Mouse (Mus musculus) layer of hippocampus, adult 11-12 months (tissue): ENCODE results near the gene Ybx3.

ENCODE experiments used
- DNase-seq: peaks from one replicate; pipeline ENCODE4 v3.0.0; 2022; ENCODE audit warnings: low spot score

The Ybx3 gene

DNA sequence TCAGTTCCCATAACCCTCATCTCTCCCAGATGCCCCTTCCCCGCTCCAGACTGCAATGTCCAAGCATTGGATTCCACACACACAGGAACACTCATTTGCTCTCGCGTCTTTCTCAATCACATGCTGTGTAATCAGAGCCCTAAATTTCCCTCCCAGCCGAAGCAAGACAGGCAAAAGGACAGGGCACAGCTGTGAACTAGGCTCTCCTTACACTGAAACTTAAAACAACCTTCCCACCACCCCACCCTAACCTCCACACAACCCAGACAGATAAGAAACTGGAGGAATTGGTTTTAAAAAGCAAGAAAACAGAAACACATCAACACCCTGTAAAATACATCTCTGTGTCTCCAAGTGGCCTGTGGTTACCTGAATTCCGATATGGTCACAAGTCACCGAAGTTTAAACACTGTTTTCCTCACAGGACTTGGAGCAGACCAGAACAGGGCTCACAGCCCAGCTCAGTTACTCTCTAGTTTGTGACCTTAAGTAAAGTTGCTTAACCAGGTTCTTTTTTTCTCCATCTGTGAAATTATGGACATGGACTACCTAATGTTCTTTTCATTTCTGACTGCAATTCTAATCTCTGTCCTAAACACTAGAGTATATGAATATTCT, 4.5 kb downstream of the Ybx3 start:
- no peak for DNase-seq

DNA sequence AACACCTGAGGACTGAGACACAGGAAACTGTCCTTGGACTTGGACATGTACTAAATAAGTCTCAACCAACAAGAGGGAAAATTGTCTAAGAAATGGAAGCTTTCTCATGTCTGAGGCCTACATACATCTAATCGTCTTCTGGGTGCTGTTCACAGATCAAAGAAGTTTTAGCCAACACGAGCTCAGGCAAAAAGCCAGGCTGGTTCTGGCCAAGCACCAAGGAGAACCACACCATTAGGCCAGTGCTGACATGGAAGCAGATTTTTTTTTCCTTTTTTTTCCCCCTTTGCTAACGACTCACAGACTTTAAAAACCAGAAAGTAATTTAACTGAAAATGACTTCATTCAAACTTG, 5.3 kb downstream of the Ybx3 start:
- no peak for DNase-seq

DNA sequence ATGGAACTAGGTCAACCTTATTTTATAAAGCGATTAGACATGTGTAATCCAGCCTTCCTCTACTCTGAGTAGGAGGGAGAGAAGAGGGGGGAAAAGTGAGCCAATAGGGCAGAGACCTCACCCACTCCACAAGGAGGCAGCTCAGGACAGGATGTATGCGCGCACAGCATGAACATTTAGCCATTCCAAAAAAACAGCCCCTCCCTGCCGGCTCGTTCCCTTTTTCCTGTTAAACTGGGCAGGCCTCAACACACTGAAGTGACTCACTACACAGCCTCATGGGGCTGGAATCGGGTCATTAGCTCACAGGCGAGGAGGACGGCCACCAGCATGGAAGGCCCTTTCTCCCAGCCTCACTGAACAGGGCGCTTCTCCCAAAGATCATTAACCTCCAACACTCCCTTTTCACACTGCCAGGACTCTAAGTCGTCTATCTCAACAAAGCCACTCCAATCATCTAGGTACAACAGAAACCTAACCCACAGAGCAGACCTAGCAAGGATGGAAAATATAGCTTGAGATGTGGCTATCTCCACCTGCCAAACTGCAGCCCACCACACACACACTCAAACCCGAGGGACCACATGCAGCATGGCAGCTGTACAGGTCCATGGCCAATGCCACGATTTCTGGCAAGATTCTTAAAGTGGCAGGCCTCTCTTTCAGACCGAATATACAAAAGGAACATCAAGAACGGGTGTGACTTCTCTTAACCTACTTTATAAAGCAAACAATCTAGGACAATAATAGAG, 5.9 kb downstream of the Ybx3 start:
- no peak for DNase-seq

DNA sequence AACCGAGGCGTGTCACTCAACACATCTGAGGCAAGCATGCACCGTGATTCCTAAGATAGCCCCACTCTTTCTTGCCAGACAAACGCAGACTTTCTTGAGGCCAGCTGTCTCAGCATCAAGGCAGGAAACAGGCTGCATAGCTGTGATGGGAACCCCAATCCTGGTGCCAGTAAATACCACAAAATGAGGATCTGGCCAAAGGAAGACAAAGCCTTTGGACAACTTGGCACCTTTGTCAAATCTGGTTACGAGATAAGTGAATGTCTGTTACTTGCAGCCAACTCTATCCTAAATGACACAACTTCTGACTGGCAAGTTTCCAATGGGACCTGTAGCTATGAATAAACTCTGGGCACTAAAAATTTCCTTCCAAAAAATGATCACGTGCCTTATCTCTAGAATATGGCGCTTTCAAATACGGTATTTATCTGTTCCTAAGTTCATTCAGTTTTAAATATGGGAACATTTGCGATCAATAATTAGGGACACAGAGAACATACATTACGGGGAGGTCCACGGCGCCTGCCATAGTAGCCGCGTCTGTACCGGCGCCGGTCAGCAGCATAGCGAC, 9.3 kb downstream of the Ybx3 start:
- DNase-seq, result no peak

- DNase-seq, result no peak
Observed at GRCm38 (mm10) chr6:131377378-131377777, 10.9 kb downstream of the Ybx3 start.

GRCm38 (mm10) chr6:131374594-131375340, 13.5 kb downstream of the Ybx3 start:
- no peak for DNase-seq

DNA sequence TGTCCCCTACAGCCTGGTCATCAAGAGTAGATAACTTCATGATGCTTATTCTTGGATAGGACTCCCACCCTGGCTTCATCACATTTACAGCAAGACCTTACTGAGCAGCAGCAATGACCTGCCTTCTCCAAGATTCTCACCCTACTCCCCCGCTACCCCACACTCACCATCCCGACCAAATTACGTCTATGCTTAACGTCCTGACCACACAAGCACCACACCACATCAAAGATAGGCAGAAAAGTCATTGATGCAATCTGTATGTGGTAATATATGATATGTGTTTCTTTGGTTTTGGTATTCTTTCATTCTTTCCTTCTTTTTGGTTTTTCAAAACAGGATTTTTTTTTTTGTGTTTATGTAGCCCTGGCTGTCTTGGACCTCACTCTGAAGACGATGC, 15.1 kb downstream of the Ybx3 start:
- no peak for DNase-seq

- DNase-seq, result no peak
Observed at GRCm38 (mm10) chr6:131370767-131371166, 17.5 kb downstream of the Ybx3 start.

DNA sequence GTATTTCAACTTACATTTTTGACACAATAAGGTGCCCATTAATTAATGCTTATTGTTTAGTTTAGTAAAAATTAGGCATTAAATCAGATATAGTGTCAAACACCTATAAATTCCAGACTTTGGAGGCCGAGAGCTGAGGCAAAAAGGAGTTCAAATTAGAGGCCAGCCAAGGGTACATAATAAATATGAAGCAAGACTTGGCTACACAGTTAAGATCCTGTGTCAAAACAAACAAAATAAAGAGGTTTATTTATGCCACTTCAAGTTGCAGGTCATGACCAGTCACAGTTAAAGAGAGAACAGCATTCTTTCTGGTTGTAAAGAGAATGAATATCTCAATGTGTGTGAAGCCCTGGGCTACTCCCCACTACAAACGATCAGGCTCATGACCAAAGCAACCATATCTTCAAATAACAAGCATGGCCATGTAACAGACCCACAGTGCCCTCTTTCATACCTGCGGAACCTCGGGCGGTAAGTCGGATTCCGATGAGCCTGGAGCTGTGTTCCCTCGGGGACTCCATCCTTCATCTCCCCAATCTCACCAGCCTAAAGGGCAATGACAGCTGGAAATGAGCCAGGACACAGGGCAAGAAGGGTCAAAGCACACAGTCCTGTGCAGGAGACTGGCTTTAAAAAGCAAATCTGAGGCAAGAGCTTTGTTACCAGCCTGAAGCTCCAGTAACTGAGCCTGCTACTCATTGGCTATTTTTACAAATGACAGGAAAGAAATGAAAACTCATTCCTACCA, 18.2 kb downstream of the Ybx3 start:
- DNase-seq, result no peak

DNA sequence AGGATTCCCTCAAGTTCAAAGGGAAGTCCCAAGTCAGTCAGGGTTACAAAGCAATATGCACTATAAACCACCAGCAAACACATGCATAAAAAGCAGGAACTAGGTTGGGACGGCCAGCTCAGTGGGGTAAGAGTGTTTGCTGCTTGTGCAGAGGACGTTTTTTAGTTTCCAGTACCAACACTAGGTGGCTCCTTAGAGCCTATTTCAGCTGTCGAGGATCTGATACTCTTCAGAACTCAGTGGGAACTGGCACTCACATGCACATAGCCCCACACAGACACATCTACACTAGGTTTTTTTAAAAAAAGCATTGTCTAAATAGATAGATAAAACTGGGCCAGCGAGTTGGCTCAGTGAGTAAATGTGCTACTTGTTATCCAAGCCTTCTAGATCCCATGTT, 21.2 kb downstream of the Ybx3 start:
- peak; percentile 50 for DNase-seq

DNA sequence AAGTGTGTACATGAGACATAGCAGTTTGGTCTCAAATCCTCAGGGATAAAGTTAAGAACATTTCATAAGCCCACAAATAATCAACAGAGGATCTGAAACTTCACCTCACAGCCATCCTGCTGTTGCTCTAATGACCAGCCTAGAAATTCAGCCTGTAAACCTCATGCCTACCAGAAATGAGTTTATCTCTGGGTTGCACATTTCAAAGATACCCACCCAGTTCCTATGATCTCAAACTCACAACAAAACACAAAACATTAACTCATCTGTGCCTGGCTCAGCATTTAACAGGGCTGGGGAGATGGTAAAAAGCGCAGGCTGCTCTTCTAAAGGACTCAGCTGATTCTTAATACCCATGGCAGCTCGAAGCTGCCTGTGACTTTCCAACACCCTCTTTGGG, 23.9 kb downstream of the Ybx3 start:
- DNase-seq, result no peak

- DNase-seq, result no peak
Observed at GRCm38 (mm10) chr6:131362987-131363765, 25.1 kb downstream of the Ybx3 start.

DNA sequence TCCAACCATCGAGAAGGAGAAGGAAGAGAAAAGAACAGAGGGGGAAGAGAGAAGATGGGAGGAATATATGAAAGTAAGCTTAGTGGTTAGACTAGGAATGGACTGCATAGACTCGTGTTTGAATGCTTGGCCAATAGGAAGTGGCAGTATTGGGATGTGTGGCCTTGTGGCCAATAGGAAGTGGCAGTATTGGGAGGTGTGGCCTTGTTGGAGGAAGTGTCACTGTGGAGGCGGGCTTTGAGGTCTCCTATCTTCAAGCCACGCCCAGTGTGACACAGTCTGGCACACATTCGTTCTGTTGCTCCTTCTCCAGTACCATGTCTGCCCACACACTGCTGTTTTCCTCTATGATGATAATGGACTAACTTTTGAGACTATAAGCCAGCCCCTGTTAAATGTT, 27.6 kb downstream of the Ybx3 start:
- no peak for DNase-seq

DNA sequence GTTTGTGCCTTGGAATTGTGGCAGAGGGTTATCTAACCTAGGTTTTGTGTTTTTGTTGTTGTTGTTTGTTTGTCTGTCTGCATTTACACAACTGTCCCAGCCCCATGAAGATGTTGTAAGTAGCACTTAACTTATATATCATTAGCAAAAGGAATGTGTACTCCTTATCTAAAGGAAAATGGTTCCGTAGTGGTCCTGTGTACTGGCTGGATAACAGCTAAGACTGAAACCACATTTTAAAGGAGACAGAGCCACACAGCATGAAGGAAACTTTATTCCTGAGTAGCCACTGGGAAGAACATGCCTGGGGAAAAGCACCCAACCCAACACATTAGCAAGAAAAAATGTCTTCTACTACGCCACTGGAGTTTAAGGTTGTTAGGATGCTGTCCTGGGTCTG, 28.7 kb downstream of the Ybx3 start:
- DNase-seq, result no peak

DNA sequence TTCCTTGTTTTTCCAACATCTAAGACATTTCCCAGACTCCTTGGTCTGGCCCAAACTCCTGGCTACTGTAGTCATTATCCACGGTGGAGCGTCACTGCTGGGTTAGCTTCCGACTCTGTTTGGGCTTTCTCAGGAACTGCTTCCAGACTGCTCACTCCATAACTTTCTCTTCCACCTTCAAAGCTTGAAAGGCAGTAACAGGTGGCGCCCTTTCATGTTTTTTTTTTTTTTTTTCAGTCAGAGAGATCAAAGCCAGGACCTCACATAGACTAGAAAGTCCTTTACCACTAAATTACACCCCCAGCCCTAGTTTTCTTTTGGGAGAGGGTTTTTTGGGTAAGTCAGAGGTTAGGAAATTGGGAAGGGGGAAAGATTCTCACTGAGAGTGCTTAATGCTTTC, 33.4 kb downstream of the Ybx3 start:
- DNase-seq, result no peak

- peak; percentile 83 for DNase-seq
Observed at GRCm38 (mm10) chr6:131353352-131353919, 34.8 kb downstream of the Ybx3 start, which contains the start of gene Styk1. TSS of gene Styk1 (minus strand) at chr6:131353597.

- DNase-seq, result no peak
Observed at GRCm38 (mm10) chr6:131347026-131347425, 41.2 kb downstream of the Ybx3 start.

- no peak for DNase-seq
Observed at GRCm38 (mm10) chr6:131344346-131344745, 43.9 kb downstream of the Ybx3 start.

DNA sequence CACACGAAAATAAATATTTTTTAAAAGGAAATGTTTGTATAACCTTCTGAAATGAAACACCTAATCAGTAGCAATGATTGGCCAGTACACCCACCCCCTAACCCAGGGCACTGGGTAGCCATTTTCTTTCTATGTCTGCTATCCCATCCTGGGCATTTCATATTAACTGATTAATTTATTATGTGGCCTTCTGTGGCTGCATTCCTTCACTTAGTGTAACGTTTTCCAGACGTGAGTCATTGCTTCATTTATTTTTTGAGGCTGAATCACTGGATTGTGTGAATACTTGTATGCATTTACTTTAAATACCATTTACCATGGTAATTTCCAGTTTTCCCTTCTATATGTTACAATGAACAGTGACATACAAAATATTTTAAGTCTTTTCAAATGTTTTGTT, 48.2 kb downstream of the Ybx3 start:
- DNase-seq, result no peak

DNA sequence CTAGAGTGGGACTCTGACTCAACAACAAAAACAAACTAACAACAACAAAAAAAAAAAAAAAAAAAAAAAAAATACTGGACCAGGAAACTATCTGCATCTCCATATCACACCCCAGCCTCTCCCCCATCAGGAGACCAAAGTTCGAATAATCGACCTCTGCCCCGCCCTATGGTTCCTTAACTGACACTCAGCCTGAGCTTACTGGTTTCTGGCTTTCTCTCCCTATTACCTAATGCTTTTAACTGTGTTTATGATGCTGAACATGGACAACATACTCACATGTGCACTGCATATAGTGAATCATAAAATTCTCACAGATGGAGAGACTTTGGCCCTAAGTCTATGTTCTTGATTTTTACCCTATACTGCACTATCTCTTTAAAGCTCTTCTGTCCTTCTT, 49.0 kb downstream of the Ybx3 start:
- no peak for DNase-seq

DNA sequence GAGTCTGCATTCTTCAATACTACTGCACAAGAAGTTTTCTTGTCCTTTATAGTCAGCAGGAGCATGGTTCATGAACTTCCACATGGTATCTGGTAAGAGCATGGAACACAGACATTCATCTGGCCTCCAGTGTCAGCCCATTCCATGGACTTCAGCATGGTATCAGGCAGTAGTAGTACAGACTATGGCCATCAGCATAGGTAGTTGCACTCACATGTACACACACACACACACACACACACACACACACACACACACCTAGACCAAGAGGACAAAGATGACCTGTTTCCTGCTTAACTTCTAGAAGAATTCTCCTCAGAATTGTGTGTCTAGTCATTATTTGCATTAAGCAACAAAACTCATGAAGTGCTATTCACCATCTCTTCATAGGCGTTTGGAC, 49.5 kb downstream of the Ybx3 start:
- no peak for DNase-seq
